Mouse (Mus musculus) layer of hippocampus, postnatal 14 days (tissue): ENCODE results near the gene Hspg2. TPM values are rescaled to one million over a fixed set of nuclear protein-coding genes. Genes with fewer than 3 reads are reported as not detected.

Experiments
- DNase-seq, 2 experiments: peaks; one replicate each; pipeline ENCODE4 v3.0.0; 2021 to 2022; ENCODE audit warnings: low spot score in 2 of 2, mixed read lengths in 1 of 2
- total RNA-seq, 2 experiments: library from RNA; stranded (reverse); gene quantifications; 2 replicates each; pipeline ENCODE4 v1.2.3; 2021

The Hspg2 gene
- total RNA-seq, 2 experiments from 2014 or later: 11.5 to 17.9 TPM

- no peak for DNase-seq
Observed at GRCm38 (mm10) chr4:137460676-137461075, 7.9 kb upstream of the Hspg2 start.

DNA sequence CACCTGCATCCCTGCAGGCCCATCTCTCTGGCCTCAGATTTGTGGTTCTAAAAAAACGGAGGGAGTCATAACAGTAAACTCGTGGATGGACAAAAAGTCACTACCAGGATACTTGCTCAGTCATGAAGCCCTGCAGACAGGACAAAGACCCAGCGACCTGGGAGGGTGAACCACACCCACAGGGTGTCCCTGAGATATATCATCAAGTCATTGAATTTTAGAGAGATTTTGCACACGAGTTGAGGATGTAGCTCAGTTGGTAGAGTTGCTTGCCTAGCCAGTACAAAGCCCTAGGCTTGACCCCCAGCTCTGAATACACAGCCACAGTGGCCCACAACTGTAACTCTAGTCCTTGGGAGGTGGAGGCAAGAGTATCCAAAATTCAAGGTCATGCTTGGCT is 7.4 kb upstream of the Hspg2 start:
- no peak for DNase-seq

DNA sequence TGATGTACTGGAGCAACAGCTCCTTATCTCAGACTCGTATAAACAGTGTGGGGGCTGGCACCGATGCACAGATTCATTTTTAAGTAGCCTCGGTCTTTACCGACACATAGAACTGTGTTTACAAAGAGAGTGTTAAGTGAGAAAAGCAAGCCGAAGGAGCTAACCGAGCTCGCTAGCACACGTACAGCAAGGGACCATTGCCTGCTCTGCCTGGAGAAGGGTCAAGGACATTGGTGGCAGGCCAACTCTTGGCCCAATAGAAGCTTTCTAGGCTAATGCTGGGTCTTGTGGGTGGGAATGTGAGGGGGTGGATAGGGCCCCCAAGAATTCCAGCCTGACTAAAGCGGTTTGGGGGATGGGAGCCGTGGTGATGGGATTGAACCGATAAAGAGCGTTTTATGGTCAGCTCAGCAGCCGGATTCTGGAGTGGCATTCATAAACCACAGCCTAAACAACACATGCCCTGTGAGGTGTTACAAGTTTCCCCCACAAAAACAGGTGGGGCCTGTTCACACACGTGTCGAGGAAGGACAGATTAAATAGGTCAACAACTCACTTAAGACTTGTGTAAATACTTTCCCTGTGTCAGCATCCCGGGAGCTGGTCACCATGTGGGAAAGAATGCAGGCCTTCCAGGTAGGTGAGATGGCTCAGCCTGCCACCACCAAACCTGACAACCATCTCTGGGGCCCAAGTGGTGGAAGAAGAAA is 6.4 kb upstream of the Hspg2 start:
- no peak for DNase-seq

GRCm38 (mm10) chr4:137465125-137465787 is 3.3 kb upstream of the Hspg2 start:
- DNase-seq: no peak

DNA sequence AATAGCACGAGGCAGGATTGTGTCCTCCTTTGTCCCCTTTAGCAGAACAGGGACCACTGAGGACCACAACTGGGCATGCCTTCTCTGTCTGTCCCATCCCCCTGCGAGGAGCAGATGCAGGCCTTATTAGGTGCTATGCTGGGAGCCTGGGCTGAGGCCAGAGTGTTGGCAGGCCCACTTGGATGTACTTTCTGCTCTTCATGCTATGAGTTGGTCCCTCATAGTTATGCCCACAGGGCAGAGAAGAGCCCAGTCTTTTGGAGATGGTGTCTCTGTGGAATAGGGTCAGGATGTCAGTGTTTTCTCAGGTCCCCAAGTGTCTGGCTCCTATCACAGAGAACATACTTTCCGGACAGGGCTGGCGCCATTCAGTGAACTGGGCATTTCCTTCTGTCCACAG is 1.6 kb upstream of the Hspg2 start:
- no peak for DNase-seq

- DNase-seq: no peak
Observed at GRCm38 (mm10) chr4:137467525-137467924, 1.0 kb upstream of the Hspg2 start.

DNA sequence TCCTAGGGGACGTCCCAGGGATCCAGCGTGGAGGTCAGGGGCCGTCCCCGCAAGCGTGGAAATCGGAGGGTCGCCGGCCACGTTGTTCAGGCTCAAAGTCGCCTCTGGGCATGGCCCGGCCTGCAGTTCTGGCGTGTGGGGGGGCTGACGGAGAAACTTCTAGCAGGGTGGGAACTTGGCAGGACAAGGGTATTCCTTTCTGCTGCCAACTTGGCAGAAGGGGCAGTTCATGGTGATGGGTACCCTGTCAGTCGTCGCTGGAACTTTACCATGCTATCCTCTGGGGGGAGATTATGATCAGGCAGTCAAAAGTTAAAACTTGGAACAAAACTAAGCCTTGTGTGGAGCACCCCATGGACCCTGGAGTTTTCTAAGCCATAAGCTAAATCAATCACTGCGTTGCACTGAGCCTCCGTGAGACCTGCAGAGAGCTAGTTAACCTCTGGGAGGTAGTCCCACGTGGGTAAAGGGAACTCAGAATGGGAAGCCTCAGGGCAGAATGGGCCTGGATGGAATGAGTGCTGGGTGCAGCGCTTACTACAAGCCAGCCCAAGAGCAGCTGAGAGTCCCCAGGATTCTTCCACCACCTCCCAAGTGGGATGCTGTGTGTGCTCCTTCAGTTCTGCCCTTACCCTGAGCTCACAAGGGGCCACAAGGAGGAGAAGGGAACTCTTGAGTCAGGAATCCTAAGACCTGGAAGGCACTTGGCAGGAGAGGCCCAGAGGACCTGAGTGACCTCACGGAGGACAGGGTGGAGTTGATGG is 694 bp downstream of the Hspg2 start:
- DNase-seq: peak in 1 of 2 experiments; percentile 12

- DNase-seq: no peak
Observed at GRCm38 (mm10) chr4:137469845-137470692, 1.5 kb downstream of the Hspg2 start.

DNA sequence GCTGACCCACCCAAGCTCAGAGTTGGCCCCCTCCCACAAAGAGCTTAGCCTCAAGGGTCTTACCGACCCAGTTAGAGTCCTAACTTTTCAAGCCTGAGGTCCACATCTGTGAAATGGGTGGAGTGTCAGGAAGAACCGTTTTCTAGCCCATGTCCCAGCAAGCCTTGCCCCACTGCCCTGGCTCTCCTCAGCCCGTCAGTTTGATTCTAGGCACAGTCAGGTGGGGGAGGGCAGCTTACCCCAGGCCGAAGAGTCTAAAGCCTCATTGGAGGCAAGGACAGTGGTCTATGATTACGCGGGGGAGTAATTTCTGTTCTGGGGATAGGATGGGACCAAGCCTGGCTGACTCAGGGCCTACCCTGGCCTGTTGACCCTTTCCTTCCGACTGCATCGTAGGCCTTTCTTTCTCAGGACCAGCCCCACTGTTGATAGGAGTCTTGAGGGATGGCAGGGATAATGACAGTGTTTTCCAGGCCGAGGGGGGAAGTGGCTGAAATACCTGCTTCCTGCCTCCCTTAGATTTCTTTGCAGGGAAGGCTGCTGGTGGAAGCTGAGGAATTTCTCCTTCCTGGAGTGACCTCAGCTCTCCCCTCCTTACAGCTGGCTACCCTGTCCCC is 2.2 kb downstream of the Hspg2 start:
- DNase-seq: no peak

DNA sequence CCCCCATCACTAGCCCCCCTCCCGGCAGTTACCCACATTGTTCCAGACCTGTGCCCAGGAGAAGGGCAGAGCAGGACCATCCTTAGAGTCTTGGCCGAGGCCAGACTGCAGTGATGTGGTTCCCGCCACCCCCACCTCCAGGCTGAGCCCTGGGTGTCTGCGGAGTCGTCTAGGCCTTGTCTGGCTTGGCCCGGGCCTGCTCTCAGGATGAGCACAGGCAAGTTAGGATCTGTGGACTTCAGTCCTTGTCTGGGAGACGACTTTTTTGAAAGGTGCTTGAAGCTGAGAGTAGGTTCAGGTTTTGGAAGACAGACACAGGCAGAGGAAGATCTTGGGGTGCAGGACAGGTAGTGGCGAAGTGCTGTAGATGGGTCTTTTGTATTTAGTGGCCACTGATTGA is 2.8 kb downstream of the Hspg2 start:
- DNase-seq: no peak

GRCm38 (mm10) chr4:137473240-137473639 is 4.7 kb downstream of the Hspg2 start:
- no peak for DNase-seq

GRCm38 (mm10) chr4:137473701-137474388 is 5.3 kb downstream of the Hspg2 start:
- DNase-seq: no peak

DNA sequence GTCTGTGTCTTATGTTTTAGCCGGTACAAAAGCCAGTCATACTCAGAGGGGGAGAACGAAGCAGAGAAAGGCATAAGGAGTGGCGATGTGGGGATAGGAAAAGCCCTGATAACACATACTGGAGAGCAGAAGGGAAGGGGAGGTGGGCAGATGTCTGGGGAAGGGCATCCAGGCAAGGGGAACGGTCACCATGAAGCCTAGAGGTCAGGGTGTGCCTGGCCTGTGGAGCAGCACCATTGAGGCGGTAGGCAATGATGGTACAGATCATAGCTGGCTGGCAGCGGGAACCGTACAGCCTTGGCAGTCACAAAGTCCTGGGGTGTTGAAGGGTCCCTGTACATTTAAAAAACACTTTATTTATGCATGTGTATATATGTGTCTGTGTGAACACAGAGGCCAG is 6.1 kb downstream of the Hspg2 start:
- no peak for DNase-seq

- no peak for DNase-seq
Observed at GRCm38 (mm10) chr4:137475271-137476050, 6.9 kb downstream of the Hspg2 start.

- DNase-seq: peak; percentile 32 to 45
Observed at GRCm38 (mm10) chr4:137476065-137476760, 7.6 kb downstream of the Hspg2 start.

DNA sequence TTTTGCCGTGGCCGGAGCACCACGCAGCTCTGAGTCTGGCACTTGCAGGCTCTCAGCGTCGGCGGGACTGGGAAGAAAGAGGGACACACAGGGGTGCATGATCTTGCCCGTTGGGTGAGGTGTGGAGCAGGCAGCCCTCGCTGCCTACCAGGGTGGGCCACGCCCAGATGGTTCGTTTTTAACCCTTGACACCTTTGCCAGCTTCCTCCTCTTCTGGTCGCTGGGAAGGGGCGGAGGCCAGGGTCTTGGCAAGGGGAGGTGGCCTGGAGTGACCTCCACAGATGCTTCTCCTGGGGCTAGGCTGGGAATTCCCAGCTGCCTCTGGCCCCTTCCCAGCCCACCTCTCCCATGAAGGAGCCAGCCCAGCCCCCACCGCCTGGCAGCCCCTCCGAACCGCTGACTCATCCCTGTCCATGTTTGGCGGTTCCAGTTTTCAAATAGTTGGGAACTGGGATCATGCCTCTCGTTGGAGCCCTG is 8.2 kb downstream of the Hspg2 start:
- DNase-seq: no peak

DNA sequence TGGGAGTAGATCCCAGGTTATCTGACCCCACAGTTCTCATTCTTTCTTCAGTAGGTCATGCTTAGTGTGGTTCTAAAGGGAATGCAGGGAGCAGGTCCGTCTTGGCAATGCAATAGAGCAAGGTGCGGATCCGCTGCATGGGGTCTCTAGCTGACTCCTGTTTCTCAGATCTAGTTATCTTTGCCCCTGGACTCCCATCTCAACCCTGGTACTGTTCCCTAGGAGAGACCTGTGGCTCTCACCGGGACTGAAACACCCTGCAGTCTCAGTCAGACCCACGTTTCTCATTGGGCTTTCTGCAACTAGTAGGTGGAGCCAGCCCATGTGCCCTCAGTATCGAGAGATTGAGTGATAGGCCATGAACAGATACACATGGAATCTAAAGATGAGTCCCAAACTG is 9.0 kb downstream of the Hspg2 start:
- no peak for DNase-seq

DNA sequence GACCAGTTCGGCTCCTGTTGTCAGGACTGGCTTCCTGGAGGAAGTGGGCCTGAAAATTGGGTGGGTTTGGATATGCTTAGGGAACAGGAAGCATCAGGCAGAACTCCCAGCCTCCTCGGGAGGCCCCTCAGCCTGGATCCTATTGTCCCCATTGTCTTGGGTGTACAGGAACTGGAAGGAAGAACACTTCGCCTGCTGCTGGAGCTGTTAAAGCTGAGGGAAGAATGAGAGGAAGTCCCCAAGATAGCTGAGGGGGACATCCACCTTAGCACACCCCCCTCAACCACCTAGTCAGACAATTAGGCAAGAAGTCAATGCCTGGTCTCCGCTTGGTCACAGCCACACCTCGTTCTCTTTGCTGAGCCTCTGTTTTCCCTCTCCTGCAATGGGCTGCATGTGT is 9.7 kb downstream of the Hspg2 start:
- no peak for DNase-seq

DNA sequence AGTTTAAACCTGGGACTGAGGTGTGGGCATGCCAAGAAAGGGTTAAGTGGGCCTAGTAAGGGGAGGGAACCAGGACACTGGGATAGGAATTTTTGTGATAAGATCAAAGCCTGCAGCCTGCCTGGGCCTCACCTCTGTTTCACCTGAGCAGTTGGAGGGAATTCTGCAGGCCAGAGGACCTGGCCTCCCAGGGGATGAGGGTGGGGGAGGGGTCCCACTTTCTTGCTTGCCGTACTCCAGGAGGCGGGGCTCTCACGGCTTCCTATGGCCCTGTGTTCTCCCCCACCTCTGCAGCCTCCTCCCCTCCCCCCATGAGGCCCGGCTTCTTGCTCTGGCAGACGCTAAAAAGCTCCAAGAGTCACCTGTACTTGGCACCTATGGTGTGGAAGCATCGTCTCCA is 11.2 kb downstream of the Hspg2 start:
- DNase-seq: no peak
